Mouse (Mus musculus): ENCODE results near the gene Tmem39b.
A peak's percentile ranks its signal among the peaks of the same experiment; 100 is the strongest.

The Tmem39b gene

DNA sequence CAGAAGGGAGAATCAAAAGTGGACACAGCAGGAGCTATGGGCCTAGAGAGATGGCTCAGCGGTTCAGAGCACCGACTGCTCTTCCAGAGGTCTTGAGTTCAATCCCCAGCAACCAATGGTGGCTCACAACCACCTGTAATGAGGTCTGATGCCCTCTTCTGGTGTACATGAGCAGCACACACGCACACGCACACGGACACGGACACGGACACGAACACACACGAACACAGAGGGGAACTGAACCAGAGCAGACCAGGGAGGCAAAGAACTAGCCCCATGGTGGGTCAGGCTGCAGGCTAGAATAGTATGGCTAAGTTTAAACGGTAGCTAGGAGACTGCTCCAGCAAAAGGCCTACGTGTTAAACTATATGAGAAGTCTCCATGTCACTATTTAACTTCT lies 14.8 kb downstream of the Tmem39b start:
- DNase-seq = no peak

GRCm38 (mm10) chr4:129672878-129673449 lies 23.7 kb downstream of the Tmem39b start:
- no peak for DNase-seq

- peak; percentile 92 to 93 for DNase-seq
Measured at GRCm38 (mm10) chr4:129672083-129672877, 24.4 kb downstream of the Tmem39b start, which contains the start of gene Kpna6. TSS of gene Kpna6 (minus strand) at chr4:129672767.

DNA sequence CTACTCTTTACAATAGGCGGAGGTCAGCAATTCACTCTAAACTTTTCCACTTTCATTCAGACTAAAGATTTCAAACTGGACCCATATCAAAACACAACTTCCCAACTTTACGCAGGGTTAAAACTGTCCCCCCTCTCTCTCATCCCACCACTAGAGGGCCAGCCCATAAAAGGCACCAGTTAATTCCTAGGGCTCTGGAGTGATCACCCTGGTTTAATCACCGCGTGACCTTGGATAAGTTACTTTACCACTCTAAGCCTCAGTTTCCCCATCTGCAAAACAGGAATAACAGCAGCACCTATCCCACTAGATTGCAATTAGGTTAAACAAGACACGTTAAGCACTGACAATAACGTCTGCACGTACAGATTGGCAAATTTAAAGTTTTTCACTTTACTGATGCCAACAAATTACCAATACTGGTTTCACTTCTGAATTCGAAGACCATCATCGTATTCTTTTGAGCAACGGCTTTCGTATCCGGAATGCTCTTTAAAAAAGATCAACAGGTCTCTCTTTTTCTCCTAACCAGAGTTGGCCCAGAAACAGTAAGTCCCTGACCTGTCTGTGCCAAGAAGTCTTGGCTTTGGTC lies 25.1 kb downstream of the Tmem39b start:
- DNase-seq = peak; percentile 41 to 67

GRCm38 (mm10) chr4:129662255-129662813 lies 34.3 kb downstream of the Tmem39b start:
- no peak for DNase-seq

GRCm38 (mm10) chr4:129661584-129661983 lies 35.1 kb downstream of the Tmem39b start:
- DNase-seq = no peak

GRCm38 (mm10) chr4:129654770-129655169 lies 41.9 kb downstream of the Tmem39b start:
- no peak for DNase-seq

DNA sequence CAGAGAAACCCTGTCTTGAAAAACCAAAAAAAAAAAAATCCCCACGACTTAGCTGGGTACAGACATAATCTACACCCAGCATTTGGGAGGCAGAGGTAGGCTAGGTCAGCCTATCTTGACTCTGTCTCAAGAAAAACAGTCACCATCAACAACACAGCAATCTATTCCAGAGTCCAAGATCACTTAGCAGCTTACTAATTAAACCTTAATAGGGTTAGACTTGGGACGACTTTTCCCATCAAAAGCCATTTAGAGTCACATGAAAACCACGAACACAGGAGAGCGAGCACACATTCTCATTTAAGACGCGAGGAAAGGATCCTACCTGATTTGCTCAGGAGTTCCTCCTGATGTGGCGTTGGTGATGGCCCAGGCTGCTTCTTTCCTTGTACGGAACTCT lies 46.3 kb downstream of the Tmem39b start:
- DNase-seq = no peak

DNA sequence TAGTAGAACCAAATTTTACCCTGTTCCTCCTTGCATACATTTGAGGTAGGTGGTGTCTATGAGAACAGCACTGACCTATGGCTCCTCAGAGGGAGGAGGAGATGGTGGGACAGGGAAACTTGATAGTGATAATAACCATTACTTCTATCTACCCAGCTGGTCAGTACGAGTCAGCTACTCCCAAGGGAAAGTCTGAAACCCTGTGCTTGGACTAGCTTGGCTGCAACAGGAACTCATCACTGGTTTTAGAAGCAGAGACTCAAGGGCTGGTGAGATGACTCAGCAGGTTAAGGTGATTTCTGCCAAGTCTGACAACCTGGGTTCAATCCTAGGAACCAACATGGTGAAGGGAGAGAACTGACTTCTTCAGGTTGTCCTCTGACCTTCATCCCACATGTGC lies 48.0 kb downstream of the Tmem39b start:
- no peak for DNase-seq

GRCm38 (mm10) chr4:129645204-129645603 lies 51.4 kb downstream of the Tmem39b start:
- no peak for DNase-seq

- DNase-seq = peak in 1 of 2 experiments; percentile 56
Measured at GRCm38 (mm10) chr4:129641756-129642155, 54.9 kb downstream of the Tmem39b start.

- DNase-seq = peak; percentile 97 to 98
Measured at GRCm38 (mm10) chr4:129640638-129641467, 55.8 kb downstream of the Tmem39b start, which contains the start of gene Txlna. TSS of gene Txlna (minus strand) at chr4:129641065.

GRCm38 (mm10) chr4:129640101-129640637 lies 56.5 kb downstream of the Tmem39b start:
- DNase-seq = peak; percentile 69 to 72

DNA sequence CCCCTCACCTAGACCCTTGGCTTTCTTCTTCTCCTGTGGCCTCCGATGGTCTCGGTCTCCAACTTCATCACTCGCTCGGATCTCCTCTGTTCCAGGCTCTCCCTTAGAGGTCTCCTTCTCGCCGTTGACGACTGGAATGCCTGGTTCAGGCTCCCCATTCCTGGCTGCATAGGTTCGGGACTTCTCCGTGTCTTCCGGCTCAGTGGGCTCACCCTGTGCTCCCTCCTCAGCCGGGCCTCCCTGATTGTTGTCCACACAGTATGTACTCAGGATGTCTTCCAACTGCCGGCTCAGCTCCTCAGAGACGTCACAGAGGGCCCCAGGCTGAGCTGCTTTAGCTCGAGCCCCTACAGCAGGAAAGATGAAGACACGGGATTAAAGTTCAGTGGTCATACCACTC lies 57.4 kb downstream of the Tmem39b start:
- DNase-seq = no peak

DNA sequence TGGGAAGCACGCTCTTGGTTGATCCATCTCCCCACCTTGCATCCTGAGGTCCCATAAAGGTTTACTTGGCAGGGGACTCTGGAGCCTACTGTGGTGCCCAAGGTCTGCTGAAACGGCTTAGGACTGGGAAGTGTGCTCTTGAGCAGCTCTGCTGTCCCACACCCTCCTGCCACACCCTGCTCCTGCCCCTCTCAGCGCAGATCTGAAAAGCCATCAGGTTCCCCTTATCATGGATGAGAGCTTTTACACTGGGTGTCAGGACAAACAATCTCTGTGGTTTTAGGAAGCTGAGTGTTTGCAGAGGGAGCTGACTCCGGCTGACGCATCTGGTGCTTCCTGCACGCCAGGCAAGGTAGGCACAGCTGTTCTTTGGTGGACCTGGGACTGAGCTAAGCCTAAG lies 62.8 kb downstream of the Tmem39b start:
- no peak for DNase-seq

DNA sequence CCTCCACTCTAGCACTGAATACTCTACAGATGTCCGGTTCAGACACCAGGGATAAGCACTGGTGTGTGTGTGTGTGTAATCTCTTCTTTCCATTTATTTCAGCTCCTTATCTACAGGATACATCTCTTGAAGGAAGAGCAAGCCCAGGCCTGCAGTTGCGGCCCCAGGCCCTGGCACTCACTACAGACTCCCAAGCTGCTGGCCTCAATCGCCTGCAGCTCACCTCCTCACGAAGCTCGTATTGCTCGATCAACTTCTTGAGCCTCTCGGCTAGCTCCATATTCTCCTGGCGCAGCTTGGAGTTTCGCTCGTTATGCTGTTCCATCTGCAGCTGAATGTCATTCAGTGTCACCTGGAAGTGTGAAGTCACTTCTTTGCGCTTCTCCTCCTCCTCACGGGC lies 64.8 kb downstream of the Tmem39b start:
- DNase-seq = no peak

DNA sequence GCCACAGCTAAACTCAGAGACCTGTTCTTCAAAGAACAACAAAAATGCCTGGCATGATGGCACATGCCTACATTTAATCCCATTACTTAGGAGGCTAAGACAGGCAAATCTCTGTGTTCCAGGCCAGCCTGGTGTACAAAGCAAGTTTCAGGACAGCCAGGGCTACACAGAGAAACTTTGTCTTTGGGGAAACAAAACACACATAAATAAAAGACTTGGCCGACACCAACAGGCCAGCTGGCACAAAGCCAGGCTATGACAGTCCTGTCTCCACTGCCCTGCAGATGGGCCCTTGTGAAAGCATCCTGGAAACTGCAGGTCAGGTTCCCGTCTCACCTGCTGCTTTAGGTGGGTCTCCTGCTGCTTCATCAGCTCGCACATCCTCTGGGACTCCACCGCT lies 65.7 kb downstream of the Tmem39b start:
- peak; percentile 53 to 69 for DNase-seq

All from lung, postnatal 4 days (tissue).